Mouse (Mus musculus): ENCODE data around the gene Atp6v1e2. TPM values are rescaled to one million over a fixed set of nuclear protein-coding genes. Genes with fewer than 3 reads are reported as not detected.

Gene Atp6v1e2
- total RNA-seq, 4 experiments from 2014 or later: not detected

GRCm38 (mm10) chr17:86964502-86964901 lies 16.8 kb upstream of the Atp6v1e2 start:
- peak; percentile 42 to 84 for DNase-seq (ENCODE audit: low spot score in 2 of 2)

- DNase-seq (ENCODE audit: low spot score in 2 of 2): no peak
Observed at GRCm38 (mm10) chr17:86964041-86964440, 16.3 kb upstream of the Atp6v1e2 start.

- DNase-seq (ENCODE audit: low spot score in 2 of 2): no peak
Observed at GRCm38 (mm10) chr17:86963586-86963902, 15.8 kb upstream of the Atp6v1e2 start.

GRCm38 (mm10) chr17:86962894-86963585 lies 15.3 kb upstream of the Atp6v1e2 start, which contains the start of gene Rhoq:
TSS of gene Rhoq (plus strand) at chr17:86963082.
- peak; percentile 74 to 90 for DNase-seq (ENCODE audit: low spot score in 2 of 2)

- DNase-seq (ENCODE audit: low spot score in 2 of 2): peak; percentile 82 to 84
Observed at GRCm38 (mm10) chr17:86962297-86962893, 14.7 kb upstream of the Atp6v1e2 start.

- peak in 1 of 2 experiments; percentile 56 for DNase-seq (ENCODE audit: low spot score in 2 of 2)
Observed at GRCm38 (mm10) chr17:86961301-86961841, 13.7 kb upstream of the Atp6v1e2 start.

- no peak for DNase-seq (ENCODE audit: low spot score in 2 of 2)
Observed at GRCm38 (mm10) chr17:86957968-86958367, 10.3 kb upstream of the Atp6v1e2 start.

- DNase-seq (ENCODE audit: low spot score in 2 of 2): no peak
Observed at GRCm38 (mm10) chr17:86957239-86957638, 9.5 kb upstream of the Atp6v1e2 start.

- DNase-seq (ENCODE audit: low spot score in 2 of 2): no peak
Observed at GRCm38 (mm10) chr17:86948801-86949200, 1.1 kb upstream of the Atp6v1e2 start.

- no peak for DNase-seq (ENCODE audit: low spot score in 2 of 2)
Observed at GRCm38 (mm10) chr17:86946078-86946477, 1.6 kb downstream of the Atp6v1e2 start.

GRCm38 (mm10) chr17:86943158-86943557 lies 4.5 kb downstream of the Atp6v1e2 start:
- no peak for DNase-seq (ENCODE audit: low spot score in 2 of 2)

- no peak for DNase-seq (ENCODE audit: low spot score in 2 of 2)
Observed at GRCm38 (mm10) chr17:86942112-86942511, 5.6 kb downstream of the Atp6v1e2 start.

- DNase-seq (ENCODE audit: low spot score in 2 of 2): no peak
Observed at GRCm38 (mm10) chr17:86938683-86939082, 9.0 kb downstream of the Atp6v1e2 start.

- peak; percentile 57 to 71 for DNase-seq (ENCODE audit: low spot score in 2 of 2)
Observed at GRCm38 (mm10) chr17:86937497-86938155, 10.1 kb downstream of the Atp6v1e2 start.

GRCm38 (mm10) chr17:86937064-86937463 lies 10.6 kb downstream of the Atp6v1e2 start:
- no peak for DNase-seq (ENCODE audit: low spot score in 2 of 2)

GRCm38 (mm10) chr17:86932896-86933295 lies 14.8 kb downstream of the Atp6v1e2 start:
- no peak for DNase-seq (ENCODE audit: low spot score in 2 of 2)

GRCm38 (mm10) chr17:86929981-86930380 lies 17.7 kb downstream of the Atp6v1e2 start:
- no peak for DNase-seq (ENCODE audit: low spot score in 2 of 2)

- DNase-seq (ENCODE audit: low spot score in 2 of 2): no peak
Observed at GRCm38 (mm10) chr17:86929355-86929754, 18.3 kb downstream of the Atp6v1e2 start.

- DNase-seq (ENCODE audit: low spot score in 2 of 2): no peak
Observed at GRCm38 (mm10) chr17:86926836-86927235, 20.9 kb downstream of the Atp6v1e2 start.

GRCm38 (mm10) chr17:86924679-86925078 lies 23.0 kb downstream of the Atp6v1e2 start:
- DNase-seq (ENCODE audit: low spot score in 2 of 2): no peak

- DNase-seq (ENCODE audit: low spot score in 2 of 2): no peak
Observed at GRCm38 (mm10) chr17:86919729-86920128, 28.0 kb downstream of the Atp6v1e2 start.

- DNase-seq (ENCODE audit: low spot score in 2 of 2): no peak
Observed at GRCm38 (mm10) chr17:86918786-86919185, 28.9 kb downstream of the Atp6v1e2 start.
